Mouse (Mus musculus) CD4-positive, CD25-positive, alpha-beta regulatory T cell, adult 4 months (primary cell): ENCODE data around the gene Mdm4. TPM values are rescaled to one million over a fixed set of nuclear protein-coding genes. Genes with fewer than 3 reads are reported as not detected.
"Not testable (repeated sequence)": the region's sequence is repeated elsewhere in the genome, so short reads cannot be mapped to it uniquely, and the experiment has no call there.

Experiments used
- ATAC-seq: one replicate; pipeline ENCODE4 v1.8.0; 2017
- polyA plus RNA-seq, 2 experiments: library from polyadenylated mRNA; unstranded; fragments of 100-300 nt; shearing (Covaris generic); gene quantifications; one replicate each; pipeline ENCODE4 v1.2.1; 2017

Gene Mdm4
- polyA plus RNA-seq, 2 experiments from 2014 or later, result 97.4 to 119 TPM

DNA sequence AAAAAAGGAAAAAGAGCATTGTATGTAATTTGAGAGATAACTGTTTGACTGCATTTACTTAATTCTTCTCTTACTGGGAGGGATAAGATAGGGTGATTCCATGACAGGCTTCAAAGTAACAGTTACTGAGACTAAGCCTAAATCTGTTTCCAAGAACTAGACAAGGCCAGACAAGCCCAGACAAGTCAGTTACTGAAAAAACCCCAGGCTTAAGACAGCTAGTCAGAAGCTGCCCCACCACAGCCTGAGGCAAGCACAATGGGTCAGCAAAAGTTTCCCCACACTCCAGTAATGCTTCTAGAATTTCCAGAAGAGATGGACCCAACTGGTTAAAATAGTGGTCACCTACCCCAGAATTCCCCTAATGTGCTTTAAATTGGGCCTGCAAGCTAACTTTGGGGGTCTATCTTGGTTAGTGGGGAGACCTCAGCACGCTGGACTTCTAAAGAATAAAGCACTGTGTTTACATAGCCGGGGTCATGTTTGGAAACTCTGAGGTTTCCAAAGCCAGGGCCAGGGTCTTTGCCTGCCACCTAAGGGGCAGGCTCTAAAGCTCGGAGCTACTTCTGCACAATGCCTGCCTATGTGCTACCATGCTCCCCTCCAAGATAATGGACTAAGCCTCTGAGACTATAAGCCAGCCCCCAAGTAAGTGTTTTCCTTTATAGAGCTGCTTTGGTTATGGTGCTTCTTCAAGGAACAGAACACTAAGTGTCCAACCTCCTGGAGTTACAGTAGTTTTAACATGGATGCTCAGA lies 10.0 kb downstream of the Mdm4 start:
- no peak for ATAC-seq

DNA sequence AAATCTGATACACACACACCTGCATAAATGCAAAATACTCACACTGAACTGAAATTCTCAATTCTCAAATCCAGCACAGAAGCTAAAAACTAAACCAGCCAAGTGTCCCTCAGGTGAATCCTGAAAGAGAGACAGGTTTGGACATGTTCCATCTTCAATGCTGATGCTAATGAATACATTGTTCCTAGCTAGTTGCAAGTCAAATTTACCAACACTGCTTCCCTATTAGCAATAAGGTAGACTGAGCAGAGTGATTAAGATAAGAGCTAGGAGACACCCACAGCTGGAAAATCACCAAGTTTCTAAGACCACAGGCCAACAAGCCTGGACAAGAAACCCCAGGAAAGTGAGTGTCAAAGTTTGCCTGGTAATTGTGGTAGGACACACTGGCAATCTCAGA lies 11.0 kb downstream of the Mdm4 start:
- no peak for ATAC-seq

DNA sequence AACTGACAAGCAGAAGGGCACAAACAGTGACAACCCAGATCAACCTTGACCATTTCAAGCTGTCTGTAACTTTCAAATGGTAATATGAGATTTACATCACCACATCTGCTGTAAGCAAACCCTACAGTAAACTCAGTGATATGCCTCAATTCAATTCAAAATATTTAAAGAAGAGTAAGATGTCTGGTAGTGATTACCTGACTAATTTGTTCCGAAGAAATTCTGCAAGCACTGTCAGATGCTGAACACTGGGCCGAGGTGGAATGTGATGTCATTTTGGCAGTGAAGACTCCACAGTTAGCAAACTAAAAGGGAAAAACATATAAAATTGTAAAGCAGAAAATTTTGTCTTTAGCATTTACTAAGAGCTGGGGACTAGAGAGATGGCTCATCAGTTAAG lies 11.8 kb downstream of the Mdm4 start:
- peak; percentile 51 for ATAC-seq

DNA sequence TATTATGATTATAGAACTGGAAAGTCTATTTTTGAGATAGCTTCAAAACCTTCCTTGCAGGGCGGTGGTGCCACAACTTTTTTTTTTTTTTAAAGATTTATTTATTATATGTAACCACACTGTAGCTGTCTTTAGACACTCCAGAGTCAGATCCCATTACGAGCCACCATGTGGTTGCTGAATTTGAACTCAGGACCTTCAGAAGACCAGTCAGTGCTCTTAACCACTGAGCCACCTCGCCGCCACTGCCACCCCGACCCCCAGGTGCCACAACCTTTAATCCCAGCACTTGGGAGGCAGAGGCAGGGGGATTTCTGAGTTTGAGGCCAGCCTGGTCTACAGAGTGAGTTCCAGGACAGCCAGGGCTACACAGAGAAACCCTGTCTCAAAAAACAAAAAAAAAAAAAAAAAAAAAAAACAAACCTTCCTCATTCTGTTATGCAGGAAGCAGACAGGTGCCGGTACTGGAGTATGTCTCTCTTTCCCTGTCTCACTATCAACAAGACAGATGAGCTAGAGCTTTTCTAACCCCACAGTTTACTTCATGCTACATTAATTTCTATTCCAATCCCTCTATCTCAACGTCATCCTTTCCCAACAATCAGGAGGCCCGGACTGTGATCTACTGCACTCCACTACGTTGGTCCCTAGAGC lies 13.5 kb downstream of the Mdm4 start:
- no peak for ATAC-seq

DNA sequence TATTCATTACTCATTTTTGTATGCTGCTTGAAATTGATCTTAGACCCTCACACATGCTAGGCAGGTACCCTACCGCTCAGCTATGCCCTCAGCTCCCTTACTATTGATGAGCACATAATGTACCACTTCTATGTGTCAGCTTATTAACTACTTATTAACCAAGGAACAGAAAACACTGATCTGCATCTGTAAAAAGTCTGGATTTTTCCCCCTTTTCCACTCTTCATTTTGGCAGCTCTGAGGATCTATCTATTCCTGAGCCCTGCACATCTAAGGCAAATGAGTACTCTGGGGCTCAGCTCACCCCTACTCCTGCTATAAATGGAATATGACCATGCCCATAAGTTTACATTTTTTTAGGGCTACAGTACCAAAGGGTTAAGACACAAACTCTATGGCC lies 16.2 kb downstream of the Mdm4 start:
- no peak for ATAC-seq

DNA sequence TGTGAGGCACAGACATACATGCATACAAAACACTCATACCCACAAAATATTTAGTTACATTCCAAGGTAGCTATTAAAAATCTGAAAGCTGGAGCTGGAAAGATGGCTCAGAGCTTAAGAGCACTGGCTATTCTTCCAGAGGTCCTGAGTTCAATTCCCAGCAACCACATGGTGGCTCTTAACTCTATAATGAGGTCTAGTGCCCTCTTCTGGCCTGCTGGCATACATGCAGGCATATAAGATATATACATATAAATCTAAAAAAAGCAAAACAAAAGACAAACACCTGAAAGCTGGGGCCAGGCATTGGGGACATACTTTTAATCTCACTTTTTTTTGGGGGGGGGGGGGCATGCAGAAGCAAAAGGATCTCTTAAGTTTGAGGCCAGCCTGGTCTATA lies 17.0 kb downstream of the Mdm4 start:
- no peak for ATAC-seq

DNA sequence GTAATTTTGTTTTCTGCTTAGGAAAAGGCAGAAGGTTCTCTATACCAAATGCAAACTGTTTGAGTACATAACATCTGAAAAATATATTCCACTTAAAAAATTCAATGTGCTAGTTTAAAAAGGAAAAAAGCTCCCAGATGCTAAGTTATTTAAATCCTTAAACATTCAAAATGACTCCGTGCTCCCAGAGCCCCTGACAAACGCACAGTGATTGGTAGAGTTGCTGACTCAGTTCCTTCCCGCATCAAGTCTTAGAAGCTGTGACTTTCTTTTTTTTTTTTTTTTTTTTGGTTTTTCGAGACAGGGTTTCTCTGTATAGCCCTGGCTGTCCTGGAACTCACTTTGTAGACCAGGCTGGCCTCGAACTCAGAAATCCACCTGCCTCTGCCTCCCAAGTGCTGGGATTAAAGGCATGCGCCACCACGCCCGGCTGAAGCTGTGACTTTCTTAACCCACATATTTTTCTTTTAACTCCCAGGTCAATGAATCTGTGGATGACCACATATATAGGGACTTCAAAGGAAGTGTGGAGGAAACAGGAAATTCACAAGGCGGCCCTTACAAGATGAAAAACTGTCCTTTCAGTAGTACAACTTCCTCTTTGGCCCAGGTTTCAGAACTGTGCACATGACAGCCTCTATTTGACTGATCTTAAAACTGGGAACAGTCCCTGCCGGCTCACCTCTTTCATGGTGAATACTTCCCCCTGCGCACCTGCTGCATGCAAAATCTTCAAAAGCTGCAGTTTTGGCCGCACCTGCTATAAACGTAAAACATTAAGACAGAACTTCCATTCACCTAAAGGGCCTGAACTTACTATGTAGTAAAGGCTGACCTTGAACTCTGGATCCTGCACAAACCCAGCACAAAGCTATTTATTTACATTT lies 18.2 kb downstream of the Mdm4 start:
- ATAC-seq, result no peak

DNA sequence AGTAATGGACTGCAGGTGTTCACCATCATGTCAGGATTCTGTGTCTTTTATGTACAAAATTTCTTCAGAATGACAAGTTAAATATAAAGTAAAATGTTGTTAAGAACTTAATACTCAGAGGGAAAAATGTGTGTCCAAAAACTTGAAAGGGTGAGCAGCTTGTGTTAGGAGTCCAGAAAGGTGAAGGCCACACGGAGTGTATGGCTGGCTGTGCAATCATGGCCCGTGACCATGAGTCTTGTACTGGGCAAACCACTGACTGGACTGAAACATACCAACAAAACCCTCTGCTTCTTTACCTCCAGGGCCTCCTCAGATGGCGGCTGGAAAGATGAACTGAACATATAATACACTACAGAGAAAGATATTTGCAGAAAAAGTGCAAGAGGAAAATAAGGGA lies 23.8 kb downstream of the Mdm4 start:
- ATAC-seq, result no peak

DNA sequence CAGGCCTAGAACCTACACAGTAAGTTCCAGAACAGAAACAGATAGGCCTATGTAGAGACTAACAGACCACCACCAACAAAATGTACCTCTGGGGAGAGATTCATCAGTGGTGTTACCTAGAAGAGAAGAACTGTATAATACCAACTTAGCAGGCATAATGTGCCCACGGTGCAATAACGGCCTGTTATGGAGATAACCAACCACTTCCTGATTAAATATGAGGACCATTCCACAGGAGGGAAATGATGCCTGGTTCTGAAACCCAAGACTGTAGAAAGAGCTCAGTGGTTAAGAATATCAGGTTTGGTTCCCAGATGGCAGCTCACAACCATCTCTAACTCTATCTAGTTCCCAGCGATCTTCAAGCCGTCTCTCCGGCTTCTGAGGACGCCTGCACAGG lies 30.0 kb downstream of the Mdm4 start:
- ATAC-seq, result no peak

DNA sequence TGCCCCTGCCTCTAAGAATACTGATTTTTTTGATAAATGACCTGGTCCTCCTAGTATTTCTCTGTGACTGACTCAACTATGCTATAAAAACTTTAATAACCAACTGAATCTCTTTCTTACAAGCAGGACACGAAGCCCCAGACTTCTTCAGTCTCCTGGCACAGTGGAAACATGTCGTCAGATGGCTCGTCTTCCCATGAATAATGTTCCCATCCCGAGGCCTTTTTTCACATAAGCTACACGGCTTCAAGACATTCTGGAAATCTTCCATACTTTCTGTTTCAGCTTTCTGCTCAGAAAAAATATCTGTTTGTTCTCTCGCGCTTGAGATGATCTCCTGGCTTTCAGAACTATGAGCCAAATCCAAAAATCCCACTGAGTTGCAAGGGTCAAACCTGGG lies 38.8 kb downstream of the Mdm4 start:
- no peak for ATAC-seq

DNA sequence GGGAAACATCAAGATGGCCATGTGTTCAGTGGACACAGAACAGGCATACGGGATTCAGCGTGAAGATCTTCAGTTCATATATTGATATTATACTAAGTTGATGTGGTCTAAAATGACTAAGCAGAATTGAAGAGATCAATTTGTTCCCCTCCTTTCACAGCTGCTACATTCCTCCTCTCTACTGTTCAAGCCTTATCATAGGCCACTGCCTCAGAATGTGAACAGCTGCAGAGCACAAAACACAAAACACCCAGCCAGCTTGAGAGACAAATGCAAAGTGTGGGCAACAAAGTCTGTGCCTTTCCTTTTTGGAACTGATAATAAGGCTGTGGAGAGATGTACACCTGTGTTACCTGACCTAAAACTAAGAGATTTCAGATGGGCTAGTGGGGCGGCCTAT lies 39.6 kb downstream of the Mdm4 start:
- no peak for ATAC-seq

DNA sequence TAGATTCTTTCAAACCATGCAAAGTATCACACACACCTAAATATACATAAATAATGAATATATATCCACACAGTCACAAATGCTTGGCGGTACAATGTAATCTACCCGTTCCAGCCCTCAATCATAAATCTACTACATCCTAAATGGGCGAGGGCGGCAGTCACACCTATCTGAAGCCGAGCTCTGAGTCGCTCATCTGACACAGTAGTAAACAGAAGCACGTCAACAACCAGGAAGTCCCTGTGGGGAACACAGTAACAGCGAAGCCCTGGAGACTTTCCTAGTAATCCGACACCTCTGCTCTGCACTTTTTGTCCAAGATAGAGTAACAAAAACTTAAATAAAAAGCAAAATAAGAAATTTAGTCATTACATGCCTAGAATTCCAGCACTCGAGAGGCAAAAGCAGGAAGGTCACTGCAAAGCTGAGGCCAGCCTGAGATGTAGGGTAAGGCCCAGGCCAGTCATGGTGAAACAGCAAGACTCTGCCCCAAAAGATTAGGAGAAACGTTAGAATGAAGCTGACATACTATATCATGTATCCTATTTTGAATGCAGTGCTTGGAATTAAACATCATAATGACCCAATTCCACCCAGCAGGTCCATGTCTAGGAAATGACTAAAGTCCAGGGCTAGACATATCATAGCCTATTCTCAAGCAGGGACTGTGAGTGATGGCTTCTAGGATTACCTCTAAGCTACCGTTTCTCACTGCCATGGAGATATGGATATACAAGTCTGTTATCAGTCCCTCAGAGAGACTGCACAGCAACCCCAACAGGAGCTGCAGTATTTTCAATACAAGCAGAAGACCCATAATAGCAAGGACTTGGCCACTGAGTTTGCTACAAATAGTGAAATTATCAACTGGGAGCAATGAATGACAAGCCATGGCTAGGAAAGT lies 41.6 kb downstream of the Mdm4 start:
- ATAC-seq, result not testable (repeated sequence)

DNA sequence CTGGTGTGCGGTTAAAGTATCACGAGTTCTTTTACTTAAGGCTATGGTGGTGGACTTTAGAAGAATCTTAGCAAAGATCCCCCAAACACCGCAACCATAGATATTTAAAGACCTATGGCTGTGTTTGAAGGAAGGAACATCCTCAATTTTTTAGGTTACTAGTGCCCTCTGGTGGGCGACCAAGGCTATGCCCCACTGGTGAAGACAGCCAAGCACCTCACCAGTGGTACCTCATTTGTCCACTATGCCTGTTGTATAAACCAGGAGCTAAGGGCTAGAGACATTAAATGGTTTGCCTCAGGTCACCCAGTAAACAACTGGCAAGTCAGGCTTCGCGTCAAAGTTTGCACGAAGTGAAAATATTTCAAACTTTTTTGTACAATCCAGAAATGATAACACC lies 47.6 kb downstream of the Mdm4 start:
- ATAC-seq, result peak; percentile 68

DNA sequence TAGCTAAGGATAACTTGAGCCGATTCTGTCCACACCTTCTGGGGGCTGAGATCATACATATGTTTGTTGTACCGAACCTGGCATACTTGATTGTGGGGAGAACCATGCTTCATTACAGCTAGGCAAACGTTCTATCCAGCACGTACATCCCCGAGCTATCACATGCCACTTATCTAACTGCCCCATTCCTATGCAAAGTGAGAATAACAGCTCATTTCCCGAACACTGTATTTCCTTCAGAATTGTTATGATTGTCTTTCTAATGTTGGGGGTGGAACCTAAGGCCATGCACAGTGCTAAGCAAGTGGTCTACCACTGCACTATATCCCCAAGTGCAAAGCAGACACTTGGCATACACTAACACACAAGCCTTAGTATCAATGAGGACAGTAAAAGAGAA lies 49.1 kb downstream of the Mdm4 start:
- no peak for ATAC-seq

DNA sequence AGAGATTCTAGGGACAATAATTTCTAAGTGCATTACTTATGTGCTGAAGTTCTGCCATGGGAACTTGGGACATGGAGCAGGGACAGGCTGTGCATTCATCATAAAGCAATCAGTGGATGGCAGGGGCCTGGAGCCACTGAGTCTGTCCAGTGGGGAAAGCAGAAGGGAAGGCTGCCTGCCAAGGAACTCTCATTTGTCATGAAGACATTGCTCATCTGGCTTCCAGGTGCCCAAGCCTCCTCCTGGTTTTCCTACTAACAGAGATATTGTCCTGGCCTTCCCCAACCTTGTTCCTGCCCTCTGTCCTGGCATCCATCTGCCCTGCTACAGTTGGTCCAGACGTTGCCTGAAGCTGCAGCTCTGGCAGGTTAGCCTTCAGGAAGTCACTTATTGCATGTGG lies 53.0 kb downstream of the Mdm4 start:
- no peak for ATAC-seq

DNA sequence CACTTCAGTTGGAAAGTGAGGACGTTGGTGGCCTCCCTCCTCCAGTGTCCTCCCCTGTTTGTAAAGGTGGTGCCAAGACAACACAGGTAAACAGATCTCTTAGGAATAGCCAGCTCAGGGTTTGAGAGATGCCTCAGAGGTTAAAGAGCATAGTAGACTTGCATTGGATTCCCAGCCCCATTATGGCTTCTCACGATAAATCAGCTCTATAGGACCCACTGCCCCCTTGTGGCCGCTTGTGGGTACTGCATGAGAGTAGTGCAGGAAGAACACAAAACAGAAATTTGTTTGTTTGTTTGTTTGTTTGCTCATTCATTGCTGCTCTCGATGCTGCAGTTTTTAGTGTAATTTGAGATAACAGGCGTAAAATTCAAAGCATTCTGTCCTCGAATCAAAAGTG lies 61.7 kb downstream of the Mdm4 start:
- ATAC-seq, result no peak

DNA sequence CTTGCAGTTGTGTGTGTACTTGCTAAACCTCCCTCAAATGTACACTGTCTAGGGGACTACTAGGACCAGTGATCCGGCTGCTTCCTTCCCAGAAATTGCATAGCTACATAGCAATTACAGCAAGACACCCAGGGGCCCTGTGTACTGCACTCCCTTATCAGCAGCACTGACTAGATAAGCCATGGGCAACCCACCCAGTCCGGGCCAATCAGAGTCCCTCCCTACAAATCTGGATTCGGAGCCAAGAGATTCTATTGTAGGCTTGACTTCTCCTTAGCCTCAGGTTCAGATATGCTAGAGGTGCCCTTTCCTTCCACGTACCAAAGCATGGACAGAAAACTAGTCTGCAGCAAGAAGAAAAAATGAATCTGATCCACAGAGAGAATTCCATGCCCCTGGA lies 65.7 kb downstream of the Mdm4 start:
- ATAC-seq, result no peak

DNA sequence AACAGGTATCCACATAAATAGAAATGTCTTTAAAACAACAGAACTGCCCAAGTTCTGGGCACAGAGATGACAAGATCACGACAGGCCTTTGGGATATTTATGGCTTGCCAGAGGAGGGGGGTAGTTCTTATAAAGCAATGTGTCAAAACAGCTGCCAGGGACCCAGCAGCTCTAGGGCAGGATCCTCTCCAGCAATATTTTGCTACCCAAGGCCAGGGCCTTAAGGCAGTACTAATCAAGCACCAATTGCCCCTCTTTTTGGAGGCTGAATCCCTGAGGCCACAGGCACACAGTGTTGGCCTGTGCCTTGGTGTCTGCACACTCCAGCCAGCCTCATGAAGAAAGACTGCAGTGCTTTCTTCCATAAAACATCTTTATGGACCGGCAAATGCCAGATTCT lies 66.3 kb downstream of the Mdm4 start:
- no peak for ATAC-seq

DNA sequence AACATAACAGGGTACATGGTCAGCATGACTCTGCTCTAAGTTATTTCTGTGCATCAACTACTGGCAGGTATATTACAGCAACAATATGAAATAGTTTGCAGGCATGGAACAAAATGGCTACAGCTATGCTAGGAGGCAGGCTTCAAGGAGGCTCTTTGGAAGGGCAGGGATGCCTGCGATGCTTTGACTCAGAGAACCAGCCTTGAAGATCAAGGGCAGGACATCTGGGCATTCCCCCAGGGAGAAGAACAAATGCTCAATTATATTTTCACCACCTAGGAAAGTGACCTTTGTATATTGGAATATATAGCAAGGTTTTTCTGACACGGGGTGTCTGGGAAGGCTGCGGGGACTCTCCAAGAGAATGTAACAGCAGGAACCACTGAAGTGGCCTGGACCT lies 68.6 kb downstream of the Mdm4 start:
- no peak for ATAC-seq

DNA sequence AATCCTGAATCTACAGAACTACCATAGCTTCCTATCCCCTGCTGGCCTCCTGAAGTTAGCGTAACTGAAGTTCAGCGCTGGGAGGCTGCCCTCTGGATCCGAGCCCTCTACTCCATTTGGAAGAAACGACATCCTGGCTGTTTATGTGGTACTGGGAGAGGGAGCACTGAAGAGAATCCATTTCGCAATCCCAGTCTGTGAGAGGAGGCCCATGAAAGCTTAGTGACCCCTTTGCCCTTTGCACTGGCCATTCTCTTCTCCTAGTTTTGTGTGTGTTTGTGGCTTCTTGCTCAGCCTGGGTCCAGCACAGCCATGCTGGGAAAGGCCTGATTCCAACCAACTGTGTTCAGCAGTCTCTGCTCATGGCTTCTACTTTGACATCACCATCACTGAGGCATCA lies 73.6 kb downstream of the Mdm4 start:
- ATAC-seq, result no peak

DNA sequence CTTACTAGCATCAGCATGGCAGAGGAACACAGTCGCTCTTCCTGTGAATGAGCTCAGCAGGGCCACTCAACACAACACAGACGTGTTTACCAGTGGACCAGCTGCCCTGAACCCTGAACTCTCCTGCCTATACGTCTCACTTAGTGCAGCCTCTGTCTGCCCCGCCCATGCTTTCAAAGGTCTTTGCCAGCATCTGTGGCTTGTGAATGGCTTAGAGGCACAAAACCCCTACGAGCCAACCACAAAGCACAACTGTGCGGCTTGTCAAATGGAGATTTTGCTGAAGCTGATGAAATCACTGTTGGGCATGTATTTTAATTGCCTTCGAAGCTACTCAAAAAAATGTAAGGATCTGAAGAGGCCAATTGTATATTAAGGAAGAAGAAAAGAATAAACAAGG lies 82.5 kb downstream of the Mdm4 start:
- no peak for ATAC-seq

DNA sequence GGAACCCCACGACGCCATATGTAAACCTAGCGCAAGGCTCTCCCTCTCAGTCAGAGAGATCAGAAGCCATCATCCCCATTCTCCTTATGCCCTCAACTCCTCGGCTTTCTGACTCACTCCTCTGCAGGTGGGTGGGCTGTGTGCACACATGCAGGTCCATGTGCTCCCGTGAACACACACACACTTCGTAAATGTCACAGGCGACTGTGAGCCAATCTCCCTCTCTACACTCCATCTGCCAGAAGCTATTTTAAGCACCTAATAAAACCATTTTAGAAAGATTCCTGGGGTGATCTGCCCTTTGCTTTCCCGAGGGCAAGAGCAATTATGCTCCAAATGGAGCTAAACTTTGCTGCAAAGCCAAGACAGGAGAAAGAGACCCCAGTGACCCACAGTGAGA lies 84.5 kb downstream of the Mdm4 start:
- no peak for ATAC-seq

DNA sequence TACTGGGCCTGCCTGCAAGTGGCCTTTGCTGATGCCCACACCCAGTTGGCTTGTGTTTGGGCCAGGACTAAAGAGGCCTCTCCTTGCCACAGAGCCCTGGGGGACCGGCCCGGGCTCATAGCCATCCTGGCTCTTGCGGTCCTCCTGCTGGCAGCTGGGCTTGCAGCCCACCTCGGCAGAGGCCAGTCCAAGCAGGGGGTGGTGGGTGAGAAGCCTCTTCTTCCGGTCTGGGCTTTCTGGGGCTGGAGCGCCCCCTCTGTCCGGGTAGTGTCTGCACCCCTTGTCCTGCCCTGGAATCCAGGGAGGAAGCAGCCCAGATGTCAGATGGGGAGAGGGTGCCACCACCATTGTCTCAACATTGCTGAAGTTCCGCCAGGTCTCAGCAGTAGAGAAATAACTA lies 91.4 kb downstream of the Mdm4 start:
- no peak for ATAC-seq
